In the genomic region with DNA sequence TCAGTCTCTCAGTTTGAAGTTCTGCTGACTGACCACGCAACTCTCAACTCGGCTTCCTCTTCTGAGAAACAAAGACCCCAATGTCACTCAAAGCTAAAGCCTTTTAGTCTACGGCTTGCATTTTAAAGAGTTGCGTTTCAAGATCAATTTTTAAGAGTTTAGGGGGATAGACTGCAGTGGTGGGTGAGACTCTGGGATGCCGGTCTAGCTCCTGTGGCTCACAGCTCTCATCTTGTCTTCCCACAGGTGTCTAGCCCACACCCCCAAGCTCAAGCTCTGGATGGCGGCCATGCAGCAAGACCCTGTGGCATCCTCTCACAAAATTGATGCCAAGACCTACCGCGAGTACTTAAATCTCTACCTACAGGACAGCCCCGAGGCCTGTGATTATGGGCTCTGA, we compare ENCODE assay signal across 25 mouse cellular contexts. TPM values are rescaled to one million over a fixed set of nuclear protein-coding genes. Genes with fewer than 3 reads are reported as not detected.
DNase-seq lines count a peak whose midpoint lies in the region; ATAC-seq and TF ChIP-seq lines count a peak whose summit lies in the region.
"Had no signal": no experiment of that assay in that cellular context is flagged by ENCODE, and none has a peak within 500 bp of the region (broad histone marks: within the 10 kb centered on the region; RNA-seq: fewer than 3 reads in every experiment).

No protein-coding gene starts in this region.

- no peak overlapping the region for H3K4me3 ChIP-seq in liver, embryonic 13.5 days (replicated peaks)
- H3K4me3 ChIP-seq in liver, embryonic 12.5 days: no peak overlapping the region
- H3K4me3 ChIP-seq in testis, adult 2 months (ENCODE audit: control insufficient read depth, low read depth, low read length): peak overlapping the region; percentile 72
- H3K4me3 ChIP-seq: hindbrain, embryonic 12.5 days had no signal

- no peak overlapping the region for H3K27ac ChIP-seq in liver, embryonic 13.5 days
- no peak overlapping the region for H3K27ac ChIP-seq in liver, embryonic 12.5 days
- no peak overlapping the region for H3K27ac ChIP-seq in testis, adult 2 months (ENCODE audit: control insufficient read depth, insufficient read depth, low read depth, low read length)
- H3K27ac ChIP-seq: forebrain, embryonic 13.5 days; hindbrain, embryonic 12.5 days; hindbrain, embryonic 15.5 days; intestine, embryonic 15.5 days had no signal

- 0 out of 2 replicates have a peak, but pooled peaks cover 5% of the 10 kb centered on the region for H3K27me3 ChIP-seq in liver, embryonic 13.5 days
- peaks cover 3% of the 10 kb centered on the region for H3K27me3 ChIP-seq in liver, embryonic 12.5 days (replicated peaks)
- no peaks in the 10 kb centered on the region for H3K27me3 ChIP-seq in testis, adult 2 months (ENCODE audit: control insufficient read depth, insufficient read depth, low read length)
- H3K27me3 ChIP-seq: forebrain, embryonic 13.5 days; hindbrain, embryonic 12.5 days; hindbrain, embryonic 15.5 days; intestine, embryonic 15.5 days; Patski had no signal

- TF ChIP-seq POLR2A in testis, adult 2 months (IDR thresholded peaks at IDR 0.05; ENCODE audit: control insufficient read depth, low read depth, low read length): no peak

- TF ChIP-seq CTCF in testis, adult 2 months (IDR thresholded peaks at IDR 0.05; ENCODE audit: control insufficient read depth, insufficient read depth, insufficient replicate concordance, low read depth, low read length): no peak

- no peak overlapping the region for H3K9ac ChIP-seq in liver, embryonic 13.5 days
- H3K9ac ChIP-seq in liver, embryonic 12.5 days: no peak overlapping the region
- H3K9ac ChIP-seq: forebrain, embryonic 13.5 days; hindbrain, embryonic 12.5 days; hindbrain, embryonic 15.5 days; intestine, embryonic 15.5 days had no signal

- 90% methylated on average over 9 of the region's 9 CpGs for WGBS in liver, embryonic 13.5 days (ENCODE audit: insufficient replicate concordance)
- 87% methylated on average over 9 of the region's 9 CpGs for WGBS in liver, embryonic 12.5 days (ENCODE audit: insufficient replicate concordance)

- no peaks in the 10 kb centered on the region for H3K9me3 ChIP-seq in liver, embryonic 13.5 days (replicated peaks)
- H3K9me3 ChIP-seq in liver, embryonic 12.5 days (replicated peaks): no peaks in the 10 kb centered on the region
- H3K9me3 ChIP-seq: forebrain, embryonic 10.5 days; forebrain, embryonic 13.5 days; hindbrain, embryonic 12.5 days; hindbrain, embryonic 15.5 days; intestine, embryonic 15.5 days had no signal

- H3K36me3 ChIP-seq in liver, embryonic 13.5 days: peaks cover 31% of the 10 kb centered on the region
- H3K36me3 ChIP-seq in liver, embryonic 12.5 days: peaks cover 38% of the 10 kb centered on the region
- no peaks in the 10 kb centered on the region; the same call in 1 of the 2 replicates for H3K36me3 ChIP-seq in testis, adult 2 months (ENCODE audit: control insufficient read depth, insufficient read depth, low read length)
- H3K36me3 ChIP-seq: intestine, embryonic 15.5 days had no signal

- peaks cover 11% of the 10 kb centered on the region for H3K4me1 ChIP-seq in liver, embryonic 13.5 days (replicated peaks)
- H3K4me1 ChIP-seq in liver, embryonic 12.5 days: peaks cover 11% of the 10 kb centered on the region
- H3K4me1 ChIP-seq in testis, adult 2 months (ENCODE audit: control insufficient read depth, insufficient read depth, low read length): no peaks in the 10 kb centered on the region
- H3K4me1 ChIP-seq: intestine, embryonic 15.5 days had no signal

- no peak for ATAC-seq in liver, embryonic 13.5 days (ENCODE audit: low read depth)
- no peak for ATAC-seq in liver, embryonic 12.5 days
- ATAC-seq: forebrain, embryonic 13.5 days; forebrain, embryonic 16.5 days; intestine, embryonic 15.5 days; Patski had no signal

- H3K4me2 ChIP-seq in liver, embryonic 13.5 days: peak overlapping the region; percentile 88; the same call in 1 of the 2 replicates
- H3K4me2 ChIP-seq in liver, embryonic 12.5 days: no peak overlapping the region

- DNase-seq in cerebellum, adult 11-12 months: peak; percentile 41
- DNase-seq in cerebellum, adult 8-10 months: no peak
- peak; percentile 87 for DNase-seq in heart, adult 11 months
- DNase-seq in heart, adult 9 months (ENCODE audit: low spot score in 2 of 2): no peak
- DNase-seq in liver, embryonic 13.5 days: no peak
- no peak for DNase-seq in testis, postnatal 10 days (ENCODE audit: low spot score)
- DNase-seq: adrenal gland, postnatal 10 days; B cell, adult 2 months; cerebellum, adult 9-10 months; cerebellum, postnatal 25 days; gastrocnemius, postnatal 10 days; gastrocnemius, postnatal 36 days; kidney, adult 18-20 months had no signal

RNA-seq across cellular contexts. Expression of a gene that starts 1.3 kb away (rescaled TPM):
- 0.16 and 0.22 TPM in 2 replicates for polyA plus RNA-seq in liver, embryonic 13.5 days (2015; fragmentation: Nextera tagmentation; extraction: Ambion mirVana)
- polyA plus RNA-seq in liver, embryonic 12.5 days (2016; fragmentation: Nextera tagmentation; extraction: Ambion mirVana): 0.29 and 0.31 TPM in 2 replicates
- 270 and 284 TPM in 2 replicates for polyA plus RNA-seq in testis, adult 2 months (2012; rRNA removed)

RNA-seq across cellular contexts. Expression of a gene that starts 9.3 kb away (rescaled TPM):
- 117 and 139 TPM in 2 replicates for polyA plus RNA-seq in liver, embryonic 13.5 days (2015; fragmentation: Nextera tagmentation; extraction: Ambion mirVana)
- 119 and 123 TPM in 2 replicates for polyA plus RNA-seq in liver, embryonic 12.5 days (2016; fragmentation: Nextera tagmentation; extraction: Ambion mirVana)
- polyA plus RNA-seq in testis, adult 2 months (2012; rRNA removed): 3.1 and 3.7 TPM in 2 replicates

RNA-seq across cellular contexts. Expression of a gene that starts 55.0 kb away (rescaled TPM):
- polyA plus RNA-seq in liver, embryonic 13.5 days (2015; fragmentation: Nextera tagmentation; extraction: Ambion mirVana): 0.03 TPM in 1 of 2 replicates, not detected in the other
- 0.04 TPM in 1 of 2 replicates, not detected in the other for polyA plus RNA-seq in liver, embryonic 12.5 days (2016; fragmentation: Nextera tagmentation; extraction: Ambion mirVana)
- 95.2 and 103 TPM in 2 replicates for polyA plus RNA-seq in testis, adult 2 months (2012; rRNA removed)
- polyA plus RNA-seq: embryonic facial prominence, embryonic 11.5 days; G1E; heart, embryonic 11.5 days had no signal

RNA-seq across cellular contexts. Expression of a gene that starts 55.0 kb away (rescaled TPM):
- 3.8 and 3.9 TPM in 2 replicates for polyA plus RNA-seq in liver, embryonic 13.5 days (2015; fragmentation: Nextera tagmentation; extraction: Ambion mirVana)
- 5.3 and 5.9 TPM in 2 replicates for polyA plus RNA-seq in liver, embryonic 12.5 days (2016; fragmentation: Nextera tagmentation; extraction: Ambion mirVana)
- 43.0 and 48.0 TPM in 2 replicates for polyA plus RNA-seq in testis, adult 2 months (2012; rRNA removed)

Comparison
In these comparisons a context has a peak if more than half of its experiments do, and no peak if none do; other contexts are left out.
1. DNase-seq: peak in cerebellum, adult 11-12 months (single experiment) and heart, adult 11 months (single experiment); none in cerebellum, adult 8-10 months (single experiment), heart, adult 9 months (0 of 2), liver, embryonic 13.5 days (single experiment) and testis, postnatal 10 days (single experiment).
2. RNA of a gene that starts 1.3 kb away (polyA plus RNA-seq): 270 to 284 TPM in testis, adult 2 months; 0.29 to 0.31 TPM in liver, embryonic 12.5 days and 0.16 to 0.22 TPM in liver, embryonic 13.5 days; every median in the first group is over 100 times any median in the second.
3. RNA of a gene that starts 9.3 kb away (polyA plus RNA-seq): 119 to 123 TPM in liver, embryonic 12.5 days and 117 to 139 TPM in liver, embryonic 13.5 days; 3.1 to 3.7 TPM in testis, adult 2 months; every median in the first group is over 10 times any median in the second.
4. RNA of a gene that starts 55.0 kb away (polyA plus RNA-seq): 95.2 to 103 TPM in testis, adult 2 months; 0.04 TPM in liver, embryonic 12.5 days and 0.03 TPM in liver, embryonic 13.5 days; every median in the first group is over 10 times any median in the second.